In genomic region chr4:34958155-34959028, GRCm38 (mm10) we compare ENCODE assay signal across 8 mouse cellular contexts.
DNase-seq lines count a peak whose midpoint lies in the region; ATAC-seq lines count a peak whose summit lies in the region.
"Had no signal": no experiment of that assay in that cellular context is flagged by ENCODE, and none has a peak within 500 bp of the region (broad histone marks: within the 10 kb centered on the region; RNA-seq: fewer than 3 reads in every experiment).

No protein-coding gene starts in this region.

- H3K27me3 ChIP-seq in forebrain, embryonic 15.5 days = no peaks in the 10 kb centered on the region
- H3K27me3 ChIP-seq in intestine, embryonic 15.5 days (replicated peaks) = no peaks in the 10 kb centered on the region
- no peaks in the 10 kb centered on the region for H3K27me3 ChIP-seq in lung, embryonic 16.5 days (ENCODE audit: control insufficient read depth, insufficient read depth, low read depth, low read length)
- H3K27me3 ChIP-seq: liver, embryonic 15.5 days had no signal

- peak; percentile 63 for ATAC-seq in forebrain, embryonic 15.5 days (replicated peaks)
- peak; percentile 66 for ATAC-seq in intestine, embryonic 15.5 days
- peak; percentile 64 for ATAC-seq in lung, embryonic 16.5 days (ENCODE audit: low read depth)

- no peaks in the 10 kb centered on the region for H3K9me3 ChIP-seq in forebrain, embryonic 15.5 days
- no peaks in the 10 kb centered on the region for H3K9me3 ChIP-seq in intestine, embryonic 15.5 days
- H3K9me3 ChIP-seq in lung, embryonic 16.5 days (ENCODE audit: control insufficient read depth, low read length) = no peaks in the 10 kb centered on the region
- H3K9me3 ChIP-seq: liver, embryonic 15.5 days had no signal

- WGBS in forebrain, embryonic 15.5 days = 49% methylated on average over 12 of the region's 12 CpGs
- 36% methylated on average over 12 of the region's 12 CpGs for WGBS in intestine, embryonic 15.5 days
- WGBS in lung, embryonic 16.5 days = 39% methylated on average over 12 of the region's 12 CpGs

- H3K4me1 ChIP-seq in forebrain, embryonic 15.5 days = no peaks in the 10 kb centered on the region
- H3K4me1 ChIP-seq in intestine, embryonic 15.5 days (replicated peaks) = peaks cover 3% of the 10 kb centered on the region; the same call in 1 of the 2 replicates
- peaks cover 7% of the 10 kb centered on the region for H3K4me1 ChIP-seq in lung, embryonic 16.5 days (replicated peaks; ENCODE audit: control insufficient read depth, insufficient read depth, low read length)

- DNase-seq in 3134 (ENCODE audit: extremely low read depth, insufficient read length, low spot score) (peak; percentile 41), 3T3-L1 (ENCODE audit: low read depth, low spot score) (peak; percentile 71)
- peak; percentile 22 for DNase-seq in c-Kit-positive CD71-negative TER-119-negative erythroid progenitor cells, embryonic 14.5 days (ENCODE audit: low read depth)
- peak; percentile 78 for DNase-seq in retina, postnatal 1 day

- H3K4me2 ChIP-seq in forebrain, embryonic 15.5 days (replicated peaks) = no peak overlapping the region
- no peak overlapping the region for H3K4me2 ChIP-seq in intestine, embryonic 15.5 days (replicated peaks)
- H3K4me2 ChIP-seq in lung, embryonic 16.5 days (ENCODE audit: low read depth, low read length) = no peak overlapping the region
- H3K4me2 ChIP-seq: liver, embryonic 15.5 days had no signal

- no peak overlapping the region for H3K4me3 ChIP-seq in forebrain, embryonic 15.5 days
- H3K4me3 ChIP-seq in intestine, embryonic 15.5 days (replicated peaks) = no peak overlapping the region
- H3K4me3 ChIP-seq in lung, embryonic 16.5 days (ENCODE audit: low read length) = no peak overlapping the region
- H3K4me3 ChIP-seq: liver, embryonic 15.5 days had no signal

- no peak overlapping the region for H3K9ac ChIP-seq in forebrain, embryonic 15.5 days (replicated peaks)
- no peak overlapping the region for H3K9ac ChIP-seq in intestine, embryonic 15.5 days
- H3K9ac ChIP-seq in lung, embryonic 16.5 days (ENCODE audit: low read length) = no peak overlapping the region
- H3K9ac ChIP-seq: liver, embryonic 15.5 days had no signal

- H3K36me3 ChIP-seq in forebrain, embryonic 15.5 days = no peaks in the 10 kb centered on the region
- H3K36me3 ChIP-seq in intestine, embryonic 15.5 days = no peaks in the 10 kb centered on the region
- H3K36me3 ChIP-seq in lung, embryonic 16.5 days (ENCODE audit: control insufficient read depth, insufficient read depth, low read length) = no peaks in the 10 kb centered on the region
- H3K36me3 ChIP-seq: liver, embryonic 15.5 days had no signal

- no peak overlapping the region for H3K27ac ChIP-seq in forebrain, embryonic 15.5 days (replicated peaks)
- H3K27ac ChIP-seq in intestine, embryonic 15.5 days = no peak overlapping the region
- no peak overlapping the region for H3K27ac ChIP-seq in lung, embryonic 16.5 days (ENCODE audit: low read length)
- H3K27ac ChIP-seq: liver, embryonic 15.5 days had no signal

Comparison
In these comparisons a context has a peak if more than half of its experiments do, and no peak if none do; other contexts are left out.
1. DNase-seq: peak in every context shown above with its lines; median percentile 78 in retina, postnatal 1 day; 71 in 3T3-L1; 41 in 3134; 22 in c-Kit-positive CD71-negative TER-119-negative erythroid progenitor cells, embryonic 14.5 days.